Mouse (Mus musculus) common myeloid progenitor, adult 5-6 weeks (primary cell): ENCODE measurements around the gene Nedd4. TPM values are rescaled to one million over a fixed set of nuclear protein-coding genes. Genes with fewer than 3 reads are reported as not detected.
"Not testable (repeated sequence)": the region's sequence is repeated elsewhere in the genome, so short reads cannot be mapped to it uniquely, and the experiment has no call there.

ENCODE experiments used
- ATAC-seq: replicated peaks from 2 replicates; pipeline ENCODE4 v1.8.0; 2016; ENCODE audit warnings: low read depth, mild to moderate bottlenecking, moderate TSS enrichment, inconsistent platforms; ENCODE audit not compliant: poor library complexity, severe bottlenecking
- total RNA-seq: library from RNA; stranded (forward); fragments of 200-1000, 187-1606 nt; gene quantifications from 2 replicates; pipeline ENCODE4 v1.2.3, GENCODE M21; 2017

The Nedd4 gene
- total RNA-seq, result 328 and 339 TPM in 2 replicates

DNA sequence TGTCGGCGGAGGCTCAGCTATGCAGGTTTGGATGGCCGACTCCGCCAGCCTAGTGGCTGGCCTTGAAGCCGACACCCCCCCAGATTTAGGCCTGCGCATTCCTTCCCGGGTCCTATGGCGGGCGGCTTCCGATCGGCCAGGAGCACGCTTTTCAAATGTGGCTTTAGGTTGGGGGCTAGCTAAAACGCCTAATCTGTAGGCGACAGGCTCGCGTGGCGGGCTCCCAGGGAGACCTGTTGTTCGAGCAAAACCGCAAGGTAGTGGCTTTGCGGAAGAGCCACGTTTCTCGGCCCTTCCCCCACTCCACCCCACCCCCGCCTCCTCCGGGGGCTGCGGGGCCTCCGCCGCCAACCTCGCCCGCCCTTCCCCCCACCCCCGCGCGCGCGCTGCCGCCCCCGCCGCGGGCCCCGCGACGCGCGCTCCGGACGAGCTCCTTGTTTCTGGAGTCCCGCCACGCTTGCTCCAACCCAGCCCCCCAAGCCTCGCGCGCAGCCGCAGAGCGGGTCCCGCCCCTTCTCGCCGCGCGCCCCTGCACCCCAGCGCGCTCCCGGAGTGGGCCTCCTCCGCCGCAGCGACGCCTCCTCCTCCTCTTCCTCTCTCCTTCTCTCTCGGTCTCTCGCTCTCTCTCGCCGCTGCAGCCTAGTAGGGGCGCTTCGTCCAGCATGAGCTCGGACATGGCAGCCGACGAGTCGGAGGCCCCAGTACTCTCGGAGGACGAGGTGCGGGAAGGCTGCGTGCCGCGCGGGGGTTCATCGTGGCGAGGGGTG, at the start of gene Nedd4:
TSS of gene Nedd4 (plus strand) at position 452 of the 767 bp plus-strand sequence.
- ATAC-seq, result peak; percentile 51

DNA sequence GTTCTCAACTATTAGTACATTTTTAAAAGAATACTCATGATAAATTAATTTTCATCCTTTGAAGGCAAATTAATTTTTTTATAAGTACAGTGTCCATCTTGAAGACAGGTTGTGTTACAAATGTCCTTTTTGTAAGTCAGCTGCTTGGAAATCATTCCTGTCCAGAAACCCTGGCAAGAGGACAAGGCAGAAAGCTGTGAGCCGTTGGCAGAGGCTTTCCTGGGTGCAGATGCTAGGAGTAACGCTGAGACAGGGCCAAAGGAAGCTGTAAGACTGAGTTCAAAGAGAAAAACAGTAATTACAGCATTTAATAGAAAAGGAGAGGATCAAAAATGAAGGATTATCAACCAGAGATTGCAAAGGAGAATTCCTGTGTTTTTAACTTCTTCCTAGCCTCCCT, 48.3 kb upstream of the Nedd4 start:
- ATAC-seq, result no peak

DNA sequence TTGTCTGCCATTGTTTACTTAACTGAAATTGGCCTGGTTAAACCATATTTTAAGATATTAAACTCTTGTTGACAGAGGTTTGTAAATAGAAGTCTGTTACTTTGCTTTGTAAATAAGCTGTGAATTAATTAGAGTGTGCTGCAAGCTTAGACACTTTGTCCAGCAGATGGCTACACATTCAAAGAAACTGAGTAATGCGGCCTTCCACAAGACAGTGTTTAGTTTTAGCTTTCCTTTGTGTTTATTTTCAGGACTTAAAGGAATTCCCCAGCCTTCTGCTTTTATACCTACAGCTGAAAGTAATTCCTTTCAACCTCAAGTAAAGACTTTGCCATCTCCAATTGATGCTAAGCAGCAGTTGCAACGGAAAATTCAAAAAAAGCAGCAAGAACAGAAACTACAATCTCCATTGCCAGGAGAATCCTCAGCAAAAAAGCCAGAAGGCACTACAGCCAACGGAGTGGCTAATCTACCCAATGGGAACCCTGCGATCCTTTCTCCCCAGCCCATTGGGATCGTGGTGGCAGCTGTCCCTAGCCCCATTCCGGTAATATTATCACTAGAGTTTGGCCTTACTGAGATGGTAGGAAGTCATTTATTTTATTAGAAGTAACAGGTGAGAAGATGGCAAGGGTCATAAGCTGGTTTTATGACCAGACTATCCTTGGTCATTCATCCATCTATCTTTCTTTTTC, 47.2 kb upstream of the Nedd4 start:
- no peak for ATAC-seq

DNA sequence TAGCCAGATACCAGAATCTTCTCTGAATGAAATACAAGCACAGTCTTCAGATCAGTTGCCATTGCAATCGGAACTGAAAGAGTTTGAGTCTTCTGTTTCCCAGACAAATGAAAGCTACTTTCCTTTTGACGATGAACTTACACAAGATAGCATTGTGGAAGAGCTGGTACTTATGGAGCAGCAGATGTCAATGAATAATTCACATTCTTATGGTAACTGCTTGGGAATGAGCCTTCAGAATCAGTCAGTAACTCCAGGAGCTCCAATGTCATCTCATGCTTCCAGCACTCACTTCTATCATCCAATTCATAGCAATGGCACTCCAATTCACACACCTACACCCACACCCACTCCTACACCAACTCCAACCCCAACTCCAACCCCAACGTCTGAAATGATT, 44.1 kb upstream of the Nedd4 start:
- ATAC-seq, result no peak

DNA sequence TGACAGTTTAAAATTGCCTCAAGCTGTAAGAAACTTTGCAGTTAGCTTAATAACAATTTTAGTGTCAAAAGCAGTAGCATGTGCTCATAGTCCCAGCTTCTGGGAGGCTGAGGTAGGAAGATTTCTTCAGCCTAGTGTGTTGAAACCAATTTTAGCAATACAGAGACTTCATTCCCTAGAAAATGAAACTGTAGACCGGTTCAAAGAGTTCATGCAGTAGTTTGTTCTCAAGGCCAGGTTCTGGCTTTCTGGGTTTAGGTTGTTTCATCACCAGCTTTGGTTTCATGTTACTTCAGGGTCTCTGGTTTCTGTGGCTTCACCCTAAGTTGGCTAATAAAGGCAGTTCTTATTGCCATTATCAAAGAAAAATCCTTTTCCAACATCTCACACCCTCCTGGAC, 38.5 kb upstream of the Nedd4 start:
- ATAC-seq, result no peak

- no peak for ATAC-seq
Observed at GRCm38 (mm10) chr9:72627598-72627997, 34.5 kb upstream of the Nedd4 start.

GRCm38 (mm10) chr9:72628591-72628990, 33.6 kb upstream of the Nedd4 start:
- no peak for ATAC-seq

DNA sequence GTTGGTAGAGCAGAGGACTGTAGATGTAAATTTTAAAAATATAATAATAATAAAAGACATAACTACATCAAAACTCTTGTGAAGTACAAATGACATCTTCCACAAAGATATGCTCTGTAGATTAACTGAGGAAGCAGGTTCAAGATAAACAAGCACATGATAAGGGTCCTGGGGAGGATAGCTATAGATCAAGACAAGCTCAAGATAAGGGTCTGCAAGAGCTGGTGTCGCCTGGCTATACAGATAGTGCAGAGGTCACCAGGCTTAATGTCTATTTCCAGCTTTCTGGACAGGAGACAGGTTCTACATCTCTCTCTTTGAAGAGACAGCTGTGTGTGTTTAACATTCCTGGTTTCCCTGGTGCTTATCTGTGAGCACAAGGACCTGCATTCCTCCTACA, 29.9 kb upstream of the Nedd4 start:
- ATAC-seq, result no peak

DNA sequence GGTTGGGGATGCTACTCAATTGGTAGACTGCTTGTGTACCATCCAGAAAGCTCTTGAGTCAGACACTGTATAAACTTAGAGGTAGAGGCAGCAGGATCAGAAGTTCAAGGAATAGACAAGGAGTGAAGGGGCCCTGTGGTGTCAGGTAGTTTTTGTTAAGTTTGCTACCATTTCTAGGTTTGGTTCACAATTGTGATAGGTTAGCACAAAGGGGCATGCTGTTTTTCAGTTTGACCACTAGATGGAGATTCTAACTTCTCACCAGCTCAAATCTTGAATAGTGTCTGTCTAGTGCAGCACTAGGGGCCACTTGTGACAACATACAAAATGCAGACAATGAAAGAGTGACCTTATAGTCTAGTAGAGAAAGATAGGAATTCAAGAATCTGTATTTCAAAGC, 27.0 kb upstream of the Nedd4 start:
- ATAC-seq, result peak; percentile 72

GRCm38 (mm10) chr9:72636547-72636946, 25.6 kb upstream of the Nedd4 start:
- ATAC-seq, result no peak

DNA sequence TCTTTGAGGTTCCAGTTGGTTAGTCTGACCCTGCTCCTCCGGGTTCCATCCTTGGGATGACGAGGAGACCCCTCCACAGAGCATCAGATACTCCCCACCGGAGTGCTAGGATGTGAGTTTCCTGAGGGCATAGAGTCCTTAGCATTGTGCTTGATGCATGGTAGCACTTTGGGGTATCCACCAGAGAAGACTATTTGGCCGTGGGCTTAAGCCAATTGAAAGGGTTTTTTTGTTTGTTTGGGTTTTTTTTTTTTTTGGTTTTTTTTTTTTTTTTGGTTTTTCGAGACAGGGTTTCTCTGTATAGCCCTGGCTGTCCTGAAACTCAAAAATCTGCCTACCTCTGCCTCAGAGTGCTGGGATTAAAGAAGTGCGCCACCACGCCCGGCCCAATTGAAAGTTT, 24.9 kb upstream of the Nedd4 start:
- ATAC-seq, result no peak

GRCm38 (mm10) chr9:72638951-72639842, 22.9 kb upstream of the Nedd4 start:
- no peak for ATAC-seq

GRCm38 (mm10) chr9:72639843-72640621, 22.1 kb upstream of the Nedd4 start:
- peak; percentile 93 for ATAC-seq

DNA sequence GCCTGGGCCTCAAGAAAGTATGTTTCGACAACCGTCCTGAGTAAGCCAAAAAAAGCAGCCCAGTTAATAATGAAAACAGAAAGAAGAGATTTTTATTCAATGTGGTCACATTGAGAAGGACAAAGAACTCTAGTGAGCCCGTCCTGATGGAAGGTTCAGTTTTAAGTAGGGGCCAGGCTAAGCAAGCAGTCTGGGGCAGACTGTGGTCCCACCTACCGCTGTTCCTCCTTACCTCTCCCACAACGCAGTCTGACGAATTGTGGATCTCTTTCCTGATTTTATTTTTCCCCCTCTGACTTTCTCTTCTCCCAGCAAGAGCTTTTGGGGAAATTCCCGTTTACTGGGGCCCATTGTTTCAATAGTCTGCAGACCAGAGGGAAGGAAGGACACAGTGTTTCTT, 21.5 kb upstream of the Nedd4 start:
- ATAC-seq, result no peak

- ATAC-seq, result no peak
Observed at GRCm38 (mm10) chr9:72641093-72641680, 21.0 kb upstream of the Nedd4 start.

DNA sequence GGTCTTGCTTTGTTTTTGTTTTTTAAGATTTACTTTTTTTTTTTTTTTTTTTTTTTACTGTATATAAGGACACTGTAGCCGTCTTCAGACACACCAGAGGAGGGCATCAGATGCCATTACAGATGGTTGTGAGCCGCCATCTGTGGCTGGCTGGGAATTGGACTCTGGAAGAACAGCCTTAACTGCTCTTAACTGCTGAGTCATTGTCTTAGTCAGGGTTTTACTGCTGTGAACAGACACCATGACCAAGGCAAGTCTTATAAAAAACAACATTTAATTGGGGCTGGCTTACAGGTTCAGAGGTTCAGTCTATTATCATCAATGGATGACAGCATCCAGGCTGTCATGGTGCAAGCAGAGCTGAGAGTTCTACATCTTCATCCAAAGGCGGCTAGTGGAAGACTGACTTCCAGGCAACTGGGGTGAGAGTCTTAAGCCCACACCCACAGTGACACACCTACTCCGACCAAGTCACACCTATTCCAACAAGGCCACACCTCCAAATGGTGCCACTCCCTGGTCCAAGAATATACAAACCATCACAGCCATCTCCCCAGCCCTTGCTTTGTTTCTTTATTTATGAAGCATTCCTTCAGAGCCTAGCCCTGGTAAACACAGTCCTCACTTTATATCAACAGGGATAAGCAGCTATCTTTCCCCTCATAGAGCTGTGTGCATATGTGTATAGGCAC, 19.2 kb upstream of the Nedd4 start:
- ATAC-seq, result not testable (repeated sequence)

DNA sequence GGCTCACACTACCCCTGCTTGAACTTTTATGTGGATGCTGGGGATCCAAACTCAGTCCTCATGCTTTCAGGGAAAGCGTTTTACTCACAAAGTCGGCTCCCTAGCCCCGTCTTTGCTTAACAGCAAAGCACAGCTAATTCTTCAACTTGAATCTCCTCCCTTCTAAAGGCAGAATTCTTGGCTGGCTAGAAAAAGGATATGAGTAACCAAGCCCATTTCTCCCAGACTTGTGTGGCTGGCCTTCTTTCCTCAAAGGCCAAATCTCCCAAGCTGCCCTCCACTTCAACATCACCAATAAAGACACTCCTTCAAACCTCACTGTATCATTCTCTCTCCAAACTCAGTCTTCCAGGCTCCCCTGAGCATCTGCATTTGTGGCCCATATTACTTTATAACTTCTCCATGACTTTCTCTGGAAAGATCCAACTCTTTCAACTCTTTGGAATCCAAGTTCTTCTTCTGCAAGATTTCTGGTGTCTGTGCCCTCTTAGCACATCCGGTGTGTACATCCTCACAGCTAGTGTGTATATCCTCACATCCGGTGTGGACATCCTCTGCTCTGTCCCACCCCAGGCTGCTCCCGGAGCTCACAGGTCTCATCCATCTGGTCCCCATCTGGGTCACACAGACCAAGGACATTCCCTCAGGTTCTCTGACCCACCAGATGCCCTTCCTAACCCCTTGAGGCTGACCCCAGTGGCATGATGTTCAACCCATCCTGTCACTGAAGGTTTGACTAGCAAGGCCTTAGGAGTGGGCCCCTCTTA, 18.3 kb upstream of the Nedd4 start:
- ATAC-seq, result no peak

GRCm38 (mm10) chr9:72644418-72645110, 17.6 kb upstream of the Nedd4 start:
- ATAC-seq, result no peak
